Mouse (Mus musculus): ENCODE results near the gene Ada. TPM values are rescaled to one million over a fixed set of nuclear protein-coding genes. Genes with fewer than 3 reads are reported as not detected.

Gene Ada
- polyA plus RNA-seq, 1 experiment from 2014 or later: 3.6 TPM

GRCm38 (mm10) chr2:163712473-163712872, 37.6 kb downstream of the Ada start:
- Histone ChIP-seq H3K27ac (ENCODE audit: poor library complexity, severe bottlenecking) (peak overlapping the region; percentile 62), H3K9me3 (replicated peaks) (no peaks in the 10 kb centered on the region), H3K4me1 (replicated peaks) (peaks cover 72% of the 10 kb centered on the region), H3K4me3 (no peak overlapping the region), H3K4me2 (no peak overlapping the region), H3K9ac (0 out of 2 replicates have a peak overlapping the region, but pooled peaks have one; percentile 26), H3K36me3 (no peaks in the 10 kb centered on the region), H3K27me3 (replicated peaks) (no peaks in the 10 kb centered on the region)
- no peak for ATAC-seq (ENCODE audit: insufficient number of reproducible peaks, low FRiP score)
- 51% methylated on average over 7 of the region's 7 CpGs for WGBS

- H3K9me3 ChIP-seq (replicated peaks): no peaks in the 10 kb centered on the region
- H3K4me1 ChIP-seq (replicated peaks): peaks cover 62% of the 10 kb centered on the region
- WGBS: 78% methylated on average over 8 of the region's 8 CpGs
- H3K9ac ChIP-seq: no peak overlapping the region
- H3K27ac ChIP-seq (ENCODE audit: poor library complexity, severe bottlenecking): peak overlapping the region; percentile 62
- no peak for ATAC-seq (ENCODE audit: insufficient number of reproducible peaks, low FRiP score)
- H3K27me3 ChIP-seq (replicated peaks): no peaks in the 10 kb centered on the region
- H3K36me3 ChIP-seq: no peaks in the 10 kb centered on the region
- no peak overlapping the region for H3K4me3 ChIP-seq
- H3K4me2 ChIP-seq: no peak overlapping the region
Measured at GRCm38 (mm10) chr2:163711368-163711868, 38.6 kb downstream of the Ada start.

- Histone ChIP-seq H3K4me2 (no peak overlapping the region), H3K27me3 (replicated peaks) (no peaks in the 10 kb centered on the region), H3K36me3 (peaks cover 5% of the 10 kb centered on the region), H3K4me3 (no peak overlapping the region), H3K9ac (0 out of 2 replicates have a peak overlapping the region, but pooled peaks have one; percentile 43), H3K27ac (ENCODE audit: poor library complexity, severe bottlenecking) (peak overlapping the region; percentile 43; the same call in 1 of the 2 replicates), H3K4me1 (replicated peaks) (peaks cover 54% of the 10 kb centered on the region), H3K9me3 (replicated peaks) (no peaks in the 10 kb centered on the region)
- ATAC-seq (ENCODE audit: insufficient number of reproducible peaks, low FRiP score): no peak
- WGBS: 57% methylated on average over 5 of the region's 5 CpGs
Measured at GRCm38 (mm10) chr2:163710606-163711159, 39.4 kb downstream of the Ada start.

GRCm38 (mm10) chr2:163710000-163710399, 40.0 kb downstream of the Ada start:
- Histone ChIP-seq H3K27me3 (replicated peaks) (no peaks in the 10 kb centered on the region), H3K9me3 (replicated peaks) (no peaks in the 10 kb centered on the region), H3K4me1 (replicated peaks) (peaks cover 51% of the 10 kb centered on the region), H3K27ac (ENCODE audit: poor library complexity, severe bottlenecking) (peak overlapping the region; percentile 43; the same call in 1 of the 2 replicates), H3K36me3 (peaks cover 11% of the 10 kb centered on the region), H3K4me2 (no peak overlapping the region), H3K9ac (0 out of 2 replicates have a peak overlapping the region, but pooled peaks have one; percentile 43), H3K4me3 (no peak overlapping the region)
- WGBS: 87% methylated on average over 9 of the region's 9 CpGs
- ATAC-seq (ENCODE audit: insufficient number of reproducible peaks, low FRiP score): no peak

- Histone ChIP-seq H3K9ac (no peak overlapping the region), H3K36me3 (peaks cover 15% of the 10 kb centered on the region), H3K4me3 (no peak overlapping the region), H3K9me3 (replicated peaks) (no peaks in the 10 kb centered on the region), H3K27ac (ENCODE audit: poor library complexity, severe bottlenecking) (peak overlapping the region; percentile 44), H3K4me2 (no peak overlapping the region), H3K4me1 (replicated peaks) (peaks cover 63% of the 10 kb centered on the region), H3K27me3 (replicated peaks) (no peaks in the 10 kb centered on the region)
- ATAC-seq (ENCODE audit: insufficient number of reproducible peaks, low FRiP score): no peak
- WGBS: 54% methylated on average over 6 of the region's 6 CpGs
Measured at GRCm38 (mm10) chr2:163708763-163709250, 41.2 kb downstream of the Ada start.

GRCm38 (mm10) chr2:163708321-163708720, 41.7 kb downstream of the Ada start:
- Histone ChIP-seq H3K27ac (ENCODE audit: poor library complexity, severe bottlenecking) (peak overlapping the region; percentile 44), H3K4me1 (replicated peaks) (peaks cover 63% of the 10 kb centered on the region), H3K9me3 (replicated peaks) (no peaks in the 10 kb centered on the region), H3K27me3 (replicated peaks) (no peaks in the 10 kb centered on the region), H3K9ac (no peak overlapping the region), H3K36me3 (peaks cover 15% of the 10 kb centered on the region), H3K4me2 (no peak overlapping the region), H3K4me3 (no peak overlapping the region)
- 37% methylated on average over 5 of the region's 5 CpGs for WGBS
- no peak for ATAC-seq (ENCODE audit: insufficient number of reproducible peaks, low FRiP score)

GRCm38 (mm10) chr2:163703599-163704260, 46.3 kb downstream of the Ada start:
- Histone ChIP-seq H3K36me3 (peaks cover 15% of the 10 kb centered on the region), H3K4me1 (replicated peaks) (peaks cover 52% of the 10 kb centered on the region), H3K27ac (ENCODE audit: poor library complexity, severe bottlenecking) (no peak overlapping the region), H3K27me3 (replicated peaks) (no peaks in the 10 kb centered on the region), H3K9me3 (replicated peaks) (no peaks in the 10 kb centered on the region), H3K4me3 (no peak overlapping the region), H3K4me2 (no peak overlapping the region), H3K9ac (no peak overlapping the region)
- 85% methylated on average over 5 of the region's 5 CpGs for WGBS
- ATAC-seq (ENCODE audit: insufficient number of reproducible peaks, low FRiP score): no peak

GRCm38 (mm10) chr2:163702921-163703320, 47.1 kb downstream of the Ada start:
- Histone ChIP-seq H3K27me3 (replicated peaks) (no peaks in the 10 kb centered on the region), H3K4me2 (no peak overlapping the region), H3K9ac (peak overlapping the region; percentile 50), H3K4me3 (no peak overlapping the region), H3K27ac (ENCODE audit: poor library complexity, severe bottlenecking) (peak overlapping the region; percentile 36; the same call in 1 of the 2 replicates), H3K4me1 (replicated peaks) (peaks cover 52% of the 10 kb centered on the region), H3K9me3 (replicated peaks) (no peaks in the 10 kb centered on the region), H3K36me3 (peaks cover 15% of the 10 kb centered on the region)
- ATAC-seq (ENCODE audit: insufficient number of reproducible peaks, low FRiP score): no peak
- WGBS: 64% methylated on average over 5 of the region's 5 CpGs

- no peak overlapping the region for H3K4me3 ChIP-seq
- H3K36me3 ChIP-seq: peaks cover 15% of the 10 kb centered on the region
- WGBS: 56% methylated on average over 7 of the region's 7 CpGs
- no peaks in the 10 kb centered on the region for H3K9me3 ChIP-seq (replicated peaks)
- H3K9ac ChIP-seq: peak overlapping the region; percentile 50
- no peak overlapping the region for H3K4me2 ChIP-seq
- H3K4me1 ChIP-seq (replicated peaks): peaks cover 56% of the 10 kb centered on the region
- H3K27me3 ChIP-seq (replicated peaks): no peaks in the 10 kb centered on the region
- ATAC-seq (ENCODE audit: insufficient number of reproducible peaks, low FRiP score): no peak
- H3K27ac ChIP-seq (ENCODE audit: poor library complexity, severe bottlenecking): peak overlapping the region; percentile 36; the same call in 1 of the 2 replicates
Measured at GRCm38 (mm10) chr2:163702431-163702830, 47.6 kb downstream of the Ada start.

GRCm38 (mm10) chr2:163699078-163699780, 50.8 kb downstream of the Ada start:
- Histone ChIP-seq H3K9ac (0 out of 2 replicates have a peak overlapping the region, but pooled peaks have one; percentile 0), H3K4me3 (no peak overlapping the region), H3K27me3 (replicated peaks) (no peaks in the 10 kb centered on the region), H3K4me2 (no peak overlapping the region), H3K36me3 (no peaks in the 10 kb centered on the region), H3K4me1 (replicated peaks) (peaks cover 71% of the 10 kb centered on the region), H3K9me3 (replicated peaks) (no peaks in the 10 kb centered on the region), H3K27ac (ENCODE audit: poor library complexity, severe bottlenecking) (0 out of 2 replicates have a peak overlapping the region, but pooled peaks have one; percentile 0)
- WGBS: 65% methylated on average over 11 of the region's 11 CpGs
- ATAC-seq (ENCODE audit: insufficient number of reproducible peaks, low FRiP score): no peak
